Mouse (Mus musculus) T-helper 17 cell (primary cell): ENCODE data around the gene Mt4.
"Not testable (repeated sequence)": the region's sequence is repeated elsewhere in the genome, so short reads cannot be mapped to it uniquely, and the experiment has no call there.

Source experiments
- in situ Hi-C, 2 experiments: fragments of 300-600 bp; cut with MboI, MseI; formaldehyde crosslinking; loops; 1 replicate in 1 of 2; 2 replicates in 1 of 2; pipeline ENCODE4 v1.15.1; 2025; ENCODE audit warnings: high pct_unique_total_duplicates in 2 of 2

Gene Mt4

GRCm38 (mm10) chr8:94134601-94135000 lies 2.4 kb upstream of the Mt4 start:
- in situ Hi-C loops = not testable (repeated sequence)

GRCm38 (mm10) chr8:94135556-94135955 lies 1.4 kb upstream of the Mt4 start:
- in situ Hi-C loops = no loop called here

GRCm38 (mm10) chr8:94136192-94136591 lies 805 bp upstream of the Mt4 start:
- in situ Hi-C loops = no loop called here

- in situ Hi-C loops = no loop called here
These were observed 3.3 kb downstream of the Mt4 start for GRCm38 (mm10) chr8:94140266-94140795.

- in situ Hi-C loops = no loop called here
These were observed 11.2 kb downstream of the Mt4 start for GRCm38 (mm10) chr8:94148236-94148635.

GRCm38 (mm10) chr8:94150925-94151324 lies 13.9 kb downstream of the Mt4 start:
- in situ Hi-C loops = no loop called here

GRCm38 (mm10) chr8:94152513-94153300 lies 15.7 kb downstream of the Mt4 start, which contains the start of gene Mt3:
Gene Mt3, plus strand, starts transcription at chr8:94152607.
- in situ Hi-C loops = no loop called here

GRCm38 (mm10) chr8:94153451-94153850 lies 16.5 kb downstream of the Mt4 start:
- in situ Hi-C loops = no loop called here

GRCm38 (mm10) chr8:94154537-94154936 lies 17.5 kb downstream of the Mt4 start:
- in situ Hi-C loops = no loop called here

- in situ Hi-C loops = no loop called here
These were observed 19.1 kb downstream of the Mt4 start for GRCm38 (mm10) chr8:94156092-94156491.

- in situ Hi-C loops = loop anchor here (5.0 kb wide), 2 partner anchors 37 to 42 kb away; no protein-coding TSS in a partner anchor
These were observed 28.8 kb downstream of the Mt4 start for GRCm38 (mm10) chr8:94165772-94166171.

- in situ Hi-C loops = loop anchor here (5.0 kb wide), 2 partner anchors 35 to 40 kb away; no protein-coding TSS in a partner anchor
These were observed 30.2 kb downstream of the Mt4 start for GRCm38 (mm10) chr8:94167244-94167643.

- in situ Hi-C loops = loop anchor here (5.0 kb wide), 2 partner anchors 33 to 38 kb away; no protein-coding TSS in a partner anchor
These were observed 32.5 kb downstream of the Mt4 start for GRCm38 (mm10) chr8:94169547-94169946.

GRCm38 (mm10) chr8:94171321-94171755 lies 34.3 kb downstream of the Mt4 start:
- in situ Hi-C loops = no loop called here

GRCm38 (mm10) chr8:94172075-94172808 lies 35.2 kb downstream of the Mt4 start, which contains the start of gene Mt2:
Gene Mt2, plus strand, starts transcription at chr8:94172664.
- in situ Hi-C loops = no loop called here

- in situ Hi-C loops = no loop called here
These were observed 36.1 kb downstream of the Mt4 start for GRCm38 (mm10) chr8:94172809-94173732.

- in situ Hi-C loops = no loop called here
These were observed 36.9 kb downstream of the Mt4 start for GRCm38 (mm10) chr8:94173848-94174403.

- in situ Hi-C loops = no loop called here
These were observed 37.7 kb downstream of the Mt4 start for GRCm38 (mm10) chr8:94174619-94175213.

GRCm38 (mm10) chr8:94177716-94178390 lies 40.9 kb downstream of the Mt4 start:
- in situ Hi-C loops = no loop called here
